Mouse (Mus musculus): ENCODE results near the gene Rnf207.

Rnf207 gene

GRCm38 (mm10) chr4:152296371-152296770 lies 22.4 kb downstream of the Rnf207 start:
- in situ Hi-C loops (cut with MseI, MboI) = no loop called here

DNA sequence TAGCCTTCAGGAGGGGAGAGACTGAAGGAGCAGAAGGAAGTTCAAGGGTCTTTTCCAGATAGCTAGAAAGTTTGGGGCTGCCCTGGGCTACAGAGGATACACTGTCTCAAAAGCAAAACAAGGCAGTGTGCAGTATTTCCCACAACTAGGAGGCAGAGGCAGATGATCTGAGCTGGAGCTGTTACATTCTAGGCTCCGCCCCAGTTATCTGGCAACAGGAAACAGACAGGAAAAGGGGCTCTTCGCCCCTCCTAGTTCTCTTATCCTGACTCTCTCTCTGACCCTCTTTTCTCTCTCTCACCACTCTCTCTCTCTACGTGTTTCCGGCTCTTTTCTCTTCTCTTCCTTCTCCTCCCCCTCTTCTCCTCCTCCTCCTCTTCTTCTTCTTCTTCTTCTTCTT lies 22.9 kb downstream of the Rnf207 start:
- in situ Hi-C loops (cut with MseI, MboI) = no loop called here

DNA sequence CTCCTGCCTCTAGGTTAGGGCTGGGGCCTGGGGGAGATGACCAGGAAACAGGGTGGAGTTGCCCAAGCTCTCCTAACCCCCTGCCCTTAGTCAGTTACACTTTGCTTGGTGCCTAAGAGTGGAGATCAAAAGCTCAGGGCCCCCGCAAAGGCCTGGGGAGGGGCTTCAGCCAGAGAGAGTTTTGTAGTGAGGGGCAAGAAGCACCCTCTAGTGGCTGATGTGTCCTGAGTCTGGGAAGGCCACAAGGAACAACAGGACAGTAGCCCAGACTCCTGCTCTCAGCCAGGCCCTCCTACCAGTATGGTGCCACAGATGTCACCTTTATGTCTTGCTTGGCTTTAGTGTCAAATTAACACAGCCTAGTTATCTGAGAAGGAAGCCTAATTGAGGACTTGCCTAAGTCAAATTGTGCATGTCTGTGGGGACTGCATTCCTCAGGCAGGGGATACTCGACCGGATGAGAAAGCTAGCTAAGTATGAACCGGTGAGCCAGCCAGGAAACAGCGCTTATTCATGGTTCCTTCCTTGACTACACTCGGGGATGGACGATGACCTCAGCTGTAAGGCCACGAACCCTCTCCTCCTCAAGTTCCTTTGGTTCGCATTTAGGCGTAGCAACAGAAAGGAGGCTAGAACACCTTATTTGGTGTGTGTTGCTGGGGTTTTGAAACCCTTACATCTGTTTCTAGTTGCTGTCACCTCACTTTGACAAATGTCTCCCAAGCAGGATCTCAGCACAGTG lies 24.4 kb downstream of the Rnf207 start:
- in situ Hi-C loops (cut with MseI, MboI) = loop anchor here in 1 of 2 experiments (5.0 kb wide), 1 partner anchor 122 kb away; no protein-coding TSS in a partner anchor

GRCm38 (mm10) chr4:152292102-152292765 lies 26.6 kb downstream of the Rnf207 start:
- in situ Hi-C loops (cut with MseI, MboI) = loop anchor here in 1 of 2 experiments (5.0 kb wide), 1 partner anchor 120 kb away; no protein-coding TSS in a partner anchor

DNA sequence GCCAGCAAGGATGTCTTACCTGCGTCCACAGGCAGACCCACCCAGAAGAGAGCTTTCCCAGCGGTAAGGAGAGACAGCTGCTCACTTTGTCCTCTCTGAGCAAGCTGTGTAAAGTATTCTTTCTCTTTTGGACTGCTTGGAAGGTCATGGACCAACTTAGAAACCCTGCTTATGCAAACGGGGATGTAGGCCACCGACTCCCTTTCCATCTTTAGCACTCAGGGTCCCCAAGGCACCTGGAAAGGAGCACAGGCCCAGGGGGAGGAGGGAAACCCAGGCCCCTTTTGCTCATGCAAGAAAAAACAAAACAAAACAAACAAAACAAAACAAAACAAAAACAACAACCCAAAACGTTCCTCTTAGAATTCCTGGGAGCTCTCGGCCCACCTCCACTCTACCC lies 27.2 kb downstream of the Rnf207 start, which contains the start of gene Hes3:
Gene Hes3, minus strand, starts transcription at position 101 of the 400 bp plus-strand sequence.
- in situ Hi-C loops (cut with MseI, MboI) = loop anchor here in 1 of 2 experiments (5.0 kb wide), 1 partner anchor 119 kb away; no protein-coding TSS in a partner anchor

- in situ Hi-C loops (cut with MseI, MboI) = loop anchor here in 1 of 2 experiments (5.0 kb wide), 1 partner anchor 119 kb away; no protein-coding TSS in a partner anchor
These were observed 27.8 kb downstream of the Rnf207 start for GRCm38 (mm10) chr4:152290991-152291390.

DNA sequence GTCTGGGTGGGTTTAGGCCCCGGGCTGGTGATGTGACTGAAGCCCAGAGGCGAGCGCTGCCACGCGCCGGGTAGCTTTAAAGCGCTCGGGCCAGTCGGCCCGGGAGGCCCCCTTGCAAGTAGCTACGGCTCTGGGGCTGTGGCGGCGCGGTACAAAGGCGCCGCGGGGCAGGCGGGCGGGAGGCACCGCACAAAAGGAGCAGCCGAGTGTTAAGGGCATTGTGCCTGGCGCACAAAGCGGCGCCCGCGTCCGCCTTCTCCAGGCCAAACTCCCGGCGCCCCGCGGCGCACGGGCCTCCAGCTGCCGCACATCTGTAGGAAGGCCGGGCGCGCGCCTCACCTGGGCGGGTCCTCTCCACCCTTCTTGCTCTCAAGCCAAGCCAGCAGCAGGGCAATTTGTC lies 28.4 kb downstream of the Rnf207 start:
- in situ Hi-C loops (cut with MseI, MboI) = loop anchor here in 1 of 2 experiments (5.0 kb wide), 1 partner anchor 118 kb away; no protein-coding TSS in a partner anchor

DNA sequence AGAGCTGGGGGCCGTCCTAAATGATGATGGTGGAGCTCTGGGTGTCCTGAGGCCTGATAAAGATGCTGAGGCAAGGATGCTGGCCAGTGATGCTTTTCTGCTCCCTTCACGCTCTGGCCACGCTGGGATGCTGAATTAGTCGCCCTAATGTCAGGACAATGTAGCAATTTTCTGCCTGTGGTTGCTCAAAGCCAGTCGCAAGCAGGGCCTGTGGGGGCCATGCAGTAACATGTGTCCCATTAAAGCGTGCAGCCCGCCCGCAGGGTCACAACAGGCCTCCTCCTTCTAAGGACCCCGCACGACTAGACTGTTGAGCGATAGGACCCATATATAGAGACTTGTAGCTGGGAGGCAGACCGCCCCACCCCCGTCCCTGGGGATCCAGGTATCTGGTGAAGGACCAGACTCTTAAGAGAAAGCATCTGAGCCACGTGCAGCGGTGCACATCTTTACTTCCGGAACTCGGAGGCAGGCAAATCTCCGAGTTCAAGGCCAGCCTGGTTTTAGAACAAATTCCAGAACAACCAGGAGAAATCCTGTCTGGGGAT lies 30.3 kb downstream of the Rnf207 start:
- in situ Hi-C loops (cut with MseI, MboI) = loop anchor here (5.0 to 10.0 kb wide), 3 partner anchors 74 to 114 kb away; partner anchors contain the start of gene Acot7 (in 1 of the 2)

GRCm38 (mm10) chr4:152287317-152288120 lies 31.3 kb downstream of the Rnf207 start:
- in situ Hi-C loops (cut with MseI, MboI) = loop anchor here (5.0 to 10.0 kb wide), 3 partner anchors 73 to 113 kb away; partner anchors contain the start of gene Acot7 (in 1 of the 2)

DNA sequence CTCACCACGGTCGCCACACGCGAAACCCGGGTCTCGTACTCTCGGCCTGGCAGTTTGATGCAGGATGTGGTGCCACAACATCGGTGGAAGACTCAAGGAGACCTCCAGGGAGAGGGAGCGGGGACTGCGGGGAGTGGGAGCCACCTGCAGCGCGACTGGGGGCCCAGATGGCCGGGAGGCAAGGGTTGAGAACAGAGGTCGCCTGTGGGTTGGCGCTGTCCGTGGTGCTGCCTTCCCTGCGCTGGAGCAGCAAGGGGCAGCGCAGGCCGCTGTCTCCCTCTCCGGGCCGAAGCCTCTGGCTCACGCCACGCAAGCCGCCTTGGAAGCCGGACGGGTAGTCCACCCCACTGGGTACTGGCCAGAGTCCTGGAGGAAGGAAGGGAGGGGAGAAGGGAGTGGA lies 31.9 kb downstream of the Rnf207 start:
- in situ Hi-C loops (cut with MseI, MboI) = loop anchor here (5.0 to 10.0 kb wide), 3 partner anchors 72 to 112 kb away; partner anchors contain the start of gene Acot7 (in 1 of the 2)

DNA sequence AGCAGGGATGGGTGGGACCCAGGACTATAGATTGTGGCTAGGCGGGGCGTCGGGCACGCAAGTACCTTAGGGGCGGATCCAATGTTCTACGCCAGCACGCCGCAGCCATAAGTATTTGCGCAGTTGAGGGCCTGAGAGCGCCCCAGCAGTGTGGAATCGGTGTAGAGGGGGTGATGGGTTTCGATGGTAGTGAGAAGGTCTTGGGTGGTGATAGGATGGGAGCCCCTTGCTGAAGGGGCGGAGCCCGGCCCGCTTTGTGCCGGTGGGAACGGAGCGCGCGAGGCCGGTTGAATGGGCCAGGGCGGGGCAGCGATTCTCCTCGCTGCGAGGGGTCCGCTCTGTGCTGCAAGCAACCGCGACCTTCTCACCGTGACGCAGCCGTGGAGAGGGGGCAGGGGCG lies 32.6 kb downstream of the Rnf207 start:
- in situ Hi-C loops (cut with MseI, MboI) = loop anchor here (5.0 to 10.0 kb wide), 3 partner anchors 71 to 111 kb away; partner anchors contain the start of gene Acot7 (in 1 of the 2)

DNA sequence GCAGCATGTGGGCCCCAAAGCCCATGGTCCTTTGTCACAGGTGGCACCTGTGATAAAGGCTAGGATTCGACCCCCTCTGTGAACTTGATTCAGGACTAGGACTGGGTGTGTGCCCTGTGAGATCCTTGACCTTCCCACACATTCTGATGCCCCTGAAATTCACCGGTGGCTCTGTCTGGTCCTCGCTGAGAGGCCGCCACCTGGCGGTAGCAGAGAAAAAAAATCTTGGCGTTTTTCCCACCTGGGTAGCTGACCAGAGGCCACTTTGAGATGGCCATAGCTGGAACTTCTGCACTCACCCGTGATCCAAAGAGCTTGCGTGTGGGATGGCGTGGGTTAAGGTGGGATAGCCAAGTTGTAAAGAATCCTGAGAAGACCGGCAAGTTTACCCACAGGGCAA lies 33.3 kb downstream of the Rnf207 start:
- in situ Hi-C loops (cut with MseI, MboI) = loop anchor here (5.0 to 10.0 kb wide), 3 partner anchors 71 to 111 kb away; partner anchors contain the start of gene Acot7 (in 1 of the 2)

DNA sequence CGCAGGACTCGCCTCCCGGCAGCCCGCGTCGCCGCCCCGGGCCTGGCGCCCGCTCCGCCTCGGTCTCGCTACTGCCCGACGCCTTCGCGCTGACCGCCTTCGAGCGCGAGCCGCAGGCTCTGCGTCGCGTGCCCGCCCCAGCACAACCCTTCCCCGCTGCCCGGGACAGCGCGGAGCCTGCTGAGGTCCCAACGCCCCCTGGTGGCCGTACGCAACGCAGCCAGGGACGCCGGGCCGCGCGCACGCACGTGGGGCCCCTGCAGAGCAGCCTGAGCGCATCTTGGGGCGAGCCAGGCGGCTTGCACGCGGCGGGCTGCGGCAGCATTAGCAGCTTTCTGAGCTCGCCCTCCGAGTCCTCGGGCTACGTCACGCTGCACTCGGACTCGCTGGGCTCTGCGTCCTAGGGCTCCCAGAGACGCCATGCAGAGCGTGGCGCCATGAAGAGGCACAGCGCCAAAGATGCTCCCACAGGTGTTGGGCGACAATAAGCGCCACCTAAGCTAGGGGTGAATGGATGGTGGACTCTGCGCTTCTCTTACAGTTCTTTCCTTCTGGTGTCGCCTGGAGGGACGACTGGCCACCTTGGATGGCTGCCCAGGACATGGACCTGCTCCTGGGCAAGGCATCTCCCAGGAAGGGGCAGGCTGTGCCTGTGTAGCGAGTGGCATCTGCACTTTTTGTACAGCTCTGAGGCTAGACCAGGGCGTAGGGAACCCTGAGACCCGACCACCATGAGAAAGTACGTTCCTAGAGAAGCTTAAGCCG lies 35.4 kb downstream of the Rnf207 start:
- in situ Hi-C loops (cut with MseI, MboI) = loop anchor here in 1 of 2 experiments (10.0 kb wide), 2 partner anchors 69 to 109 kb away; partner anchors contain the start of gene Acot7

DNA sequence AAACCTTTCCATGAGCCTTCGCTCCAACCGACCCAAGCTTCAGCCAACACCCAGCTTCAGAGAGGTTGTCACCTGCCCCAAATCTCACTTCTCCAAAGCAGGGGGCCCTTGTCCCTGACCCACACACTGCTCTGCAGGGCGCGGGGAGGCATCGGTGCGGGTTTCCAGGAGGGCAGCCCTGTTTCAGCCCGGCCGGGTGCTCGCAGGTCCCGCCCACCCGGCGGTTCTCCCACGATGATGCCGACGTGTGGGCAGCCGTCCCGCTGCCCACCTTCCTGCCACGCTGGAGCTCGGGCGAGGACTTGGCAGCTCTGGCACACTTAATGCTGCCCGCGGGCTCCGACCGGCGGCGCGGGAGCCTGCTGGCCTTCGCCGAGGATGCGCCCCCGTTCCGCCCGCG lies 36.1 kb downstream of the Rnf207 start:
- in situ Hi-C loops (cut with MseI, MboI) = loop anchor here in 1 of 2 experiments (10.0 kb wide), 2 partner anchors 68 to 108 kb away; partner anchors contain the start of gene Acot7

GRCm38 (mm10) chr4:152281601-152282000 lies 37.2 kb downstream of the Rnf207 start:
- in situ Hi-C loops (cut with MseI, MboI) = loop anchor here in 1 of 2 experiments (10.0 kb wide), 2 partner anchors 67 to 107 kb away; partner anchors contain the start of gene Acot7

DNA sequence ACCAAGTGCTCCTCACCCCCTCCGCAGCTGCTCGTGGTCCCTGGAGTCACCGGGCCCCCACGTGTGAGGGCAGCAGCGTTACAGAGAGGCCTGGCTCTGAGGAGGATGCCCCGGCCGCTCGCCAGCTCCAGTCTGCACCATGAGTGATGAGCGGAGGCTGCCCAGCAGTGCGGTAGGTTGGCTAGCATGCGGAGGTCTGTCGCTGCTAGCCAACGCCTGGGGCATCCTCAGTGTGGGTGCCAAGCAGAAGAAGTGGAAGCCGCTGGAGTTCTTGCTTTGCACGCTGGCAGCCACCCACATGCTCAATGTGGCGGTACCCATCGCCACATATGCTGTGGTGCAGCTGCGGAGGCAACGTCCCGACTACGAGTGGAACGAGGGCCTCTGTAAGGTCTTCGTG lies 39.8 kb downstream of the Rnf207 start:
- in situ Hi-C loops (cut with MseI, MboI) = no loop called here

- in situ Hi-C loops (cut with MseI, MboI) = no loop called here
These were observed 40.9 kb downstream of the Rnf207 start for GRCm38 (mm10) chr4:152277916-152278315.

- in situ Hi-C loops (cut with MseI, MboI) = no loop called here
These were observed 42.1 kb downstream of the Rnf207 start for GRCm38 (mm10) chr4:152276389-152277347.

DNA sequence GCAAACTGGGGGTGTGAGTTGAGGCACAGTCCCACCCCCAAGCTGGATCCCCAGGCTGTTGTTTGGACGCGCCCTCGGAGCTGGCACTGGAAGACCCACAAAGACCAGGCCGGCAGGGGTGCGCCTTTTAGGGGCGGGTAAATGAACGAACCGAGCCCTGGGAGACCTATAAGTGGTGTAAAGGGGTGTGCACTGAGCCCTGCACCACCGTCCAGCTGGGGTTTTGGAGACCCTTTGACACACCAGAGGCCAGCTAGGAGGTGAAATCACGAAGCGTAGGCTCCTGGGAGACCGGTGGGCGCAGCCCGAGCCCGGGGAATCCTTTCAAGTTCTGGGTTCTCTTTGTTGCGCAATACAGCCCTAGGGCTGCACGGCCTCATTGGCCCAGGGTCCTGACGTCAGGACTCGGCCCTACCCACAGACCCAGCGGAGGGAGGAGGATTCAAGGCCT lies 44.1 kb downstream of the Rnf207 start:
- in situ Hi-C loops (cut with MseI, MboI) = no loop called here

Data from mouse trophoblast stem cell (cell line).